Mouse (Mus musculus) liver, postnatal 0 days (tissue): ENCODE data around the gene Bnipl.

Experiments used
- CTCF ChIP-seq: sonication (generic); IDR thresholded peaks from 2 replicates; pipeline ENCODE4 v1.5.1; 2016; ENCODE audit warnings: antibody characterized with exemption, low read depth
- EP300 ChIP-seq: IDR thresholded peaks from 2 replicates; pipeline ENCODE4 v1.6.1; 2016; ENCODE audit warnings: antibody characterized with exemption, low read depth, mild to moderate bottlenecking

- TF ChIP-seq CTCF (no peak), EP300 (no peak)
Observed at GRCm38 (mm10) chr3:95289419-95289818, 38.4 kb upstream of the Bnipl start.
